Mouse (Mus musculus) heart, adult 9 months (tissue): ENCODE data around the gene Ptprd.

Source experiments
- DNase-seq, 2 experiments: peaks; one replicate each; pipeline ENCODE4 v3.0.0; 2022; ENCODE audit warnings: low spot score in 2 of 2

Ptprd gene

GRCm38 (mm10) chr4:75894871-75895270 is 2316.9 kb downstream of the Ptprd start:
- no peak for DNase-seq
